7 mouse cellular contexts compared by ENCODE assay signal in the genomic region with DNA sequence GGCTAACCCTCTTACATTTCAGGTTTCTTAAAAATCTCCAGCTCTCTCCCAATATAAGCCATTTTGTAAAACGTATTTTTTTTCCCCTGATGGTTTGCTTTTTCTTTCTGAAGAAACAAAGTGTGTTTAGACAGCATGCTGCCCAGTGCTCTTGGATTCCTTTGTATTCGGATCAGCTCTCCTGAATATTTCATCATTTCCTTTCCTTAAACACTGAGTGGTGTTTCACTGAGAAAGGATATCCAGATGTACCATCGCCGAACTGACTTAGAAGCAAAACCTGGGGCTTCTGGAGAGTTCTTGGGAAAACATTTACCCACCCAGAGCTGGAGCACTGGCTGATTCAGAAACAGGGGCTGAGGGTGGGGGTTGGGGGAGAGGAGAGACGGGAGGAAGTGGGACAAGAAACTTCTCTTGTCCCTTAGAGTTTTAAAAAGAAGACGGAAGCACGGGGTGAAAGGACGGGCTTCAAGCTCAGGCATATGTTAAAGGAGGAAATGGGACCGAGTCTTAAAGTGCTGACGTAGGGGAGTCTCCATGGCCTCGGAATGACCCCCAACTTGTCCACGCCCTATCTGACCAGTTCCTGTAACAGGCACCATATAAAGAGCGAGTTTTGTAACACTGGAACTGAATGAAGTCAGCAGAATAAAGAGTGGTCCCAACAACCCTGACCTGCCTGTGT.
DNase-seq lines count a peak whose midpoint lies in the region; ATAC-seq lines count a peak whose summit lies in the region.

No protein-coding gene starts in this region.

- 0 out of 2 replicates have a peak, but pooled peaks cover 3% of the 10 kb centered on the region for H3K4me1 ChIP-seq in neural tube, embryonic 11.5 days (ENCODE audit: control insufficient read depth, insufficient read depth, low read length)
- peaks cover 53% of the 10 kb centered on the region for H3K4me1 ChIP-seq in embryonic facial prominence, embryonic 15.5 days

- H3K4me3 ChIP-seq in neural tube, embryonic 11.5 days (ENCODE audit: low read depth, low read length) = no peak overlapping the region
- H3K4me3 ChIP-seq in embryonic facial prominence, embryonic 15.5 days (replicated peaks) = no peak overlapping the region

- H3K9me3 ChIP-seq in neural tube, embryonic 11.5 days (ENCODE audit: control insufficient read depth, low read length) = no peaks in the 10 kb centered on the region
- no peaks in the 10 kb centered on the region for H3K9me3 ChIP-seq in embryonic facial prominence, embryonic 15.5 days (replicated peaks)

- no peaks in the 10 kb centered on the region for H3K27me3 ChIP-seq in neural tube, embryonic 11.5 days (ENCODE audit: control insufficient read depth, insufficient read depth, low read length)
- no peaks in the 10 kb centered on the region for H3K27me3 ChIP-seq in embryonic facial prominence, embryonic 15.5 days

- 58% methylated on average over 13 of the region's 13 CpGs for WGBS in neural tube, embryonic 11.5 days
- WGBS in embryonic facial prominence, embryonic 15.5 days = 41% methylated on average over 13 of the region's 13 CpGs

- peak; percentile 18 for DNase-seq in neural tube, embryonic 11.5 days (ENCODE audit: low spot score)
- no peak for DNase-seq in neural tube, embryonic 10.5 days (ENCODE audit: extremely low spot score, low spot score)
- DNase-seq in kidney, postnatal 14 days = peak; percentile 57
- no peak for DNase-seq in embryo, embryonic 9.5 days (ENCODE audit: extremely low spot score)

- H3K36me3 ChIP-seq in neural tube, embryonic 11.5 days (ENCODE audit: control insufficient read depth, insufficient read depth, low read length) = no peaks in the 10 kb centered on the region
- H3K36me3 ChIP-seq in embryonic facial prominence, embryonic 15.5 days = no peaks in the 10 kb centered on the region

- H3K4me2 ChIP-seq in neural tube, embryonic 11.5 days (ENCODE audit: low read depth) = no peak overlapping the region
- no peak overlapping the region for H3K4me2 ChIP-seq in embryonic facial prominence, embryonic 15.5 days (replicated peaks)

- no peak for ATAC-seq in neural tube, embryonic 11.5 days (ENCODE audit: insufficient read depth, low FRiP score, low TSS enrichment)
- no peak for ATAC-seq in embryonic facial prominence, embryonic 15.5 days (ENCODE audit: insufficient number of reproducible peaks, low FRiP score, low TSS enrichment, low read depth)
- ATAC-seq in monocyte, adult 5-6 weeks (replicated peaks; ENCODE audit: insufficient number of reproducible peaks, low FRiP score, low TSS enrichment, poor library complexity, severe bottlenecking) = peak; percentile 70
- ATAC-seq in megakaryocyte-erythroid progenitor cell, adult 5-6 weeks (replicated peaks; ENCODE audit: low FRiP score, low TSS enrichment, poor library complexity, severe bottlenecking) = no peak

- H3K9ac ChIP-seq in neural tube, embryonic 11.5 days (ENCODE audit: low read length) = no peak overlapping the region
- H3K9ac ChIP-seq in embryonic facial prominence, embryonic 15.5 days = no peak overlapping the region

- no peak overlapping the region for H3K27ac ChIP-seq in neural tube, embryonic 11.5 days (ENCODE audit: low read depth, low read length)
- H3K27ac ChIP-seq in embryonic facial prominence, embryonic 15.5 days (replicated peaks) = peak overlapping the region; percentile 79

Comparison
In these comparisons a context has a peak if more than half of its experiments do, and no peak if none do; other contexts are left out.
1. DNase-seq: peak in neural tube, embryonic 11.5 days (single experiment) and kidney, postnatal 14 days (single experiment); none in neural tube, embryonic 10.5 days (single experiment) and embryo, embryonic 9.5 days (single experiment).